Mouse (Mus musculus) megakaryocyte progenitor cell, adult 5-6 weeks (primary cell): ENCODE measurements at regions not wholly inside any gene's neighbourhood (a gene's known extent, or its start where the extent isn't known, plus 50 kb on each side); places are given as distances from the start of the nearest gene placed in this dataset.

Experiments
- ATAC-seq: replicated peaks from 2 replicates; pipeline ENCODE4 v1.8.0; 2016; ENCODE audit warnings: mild to moderate bottlenecking, moderate TSS enrichment, inconsistent platforms; ENCODE audit not compliant: poor library complexity

DNA sequence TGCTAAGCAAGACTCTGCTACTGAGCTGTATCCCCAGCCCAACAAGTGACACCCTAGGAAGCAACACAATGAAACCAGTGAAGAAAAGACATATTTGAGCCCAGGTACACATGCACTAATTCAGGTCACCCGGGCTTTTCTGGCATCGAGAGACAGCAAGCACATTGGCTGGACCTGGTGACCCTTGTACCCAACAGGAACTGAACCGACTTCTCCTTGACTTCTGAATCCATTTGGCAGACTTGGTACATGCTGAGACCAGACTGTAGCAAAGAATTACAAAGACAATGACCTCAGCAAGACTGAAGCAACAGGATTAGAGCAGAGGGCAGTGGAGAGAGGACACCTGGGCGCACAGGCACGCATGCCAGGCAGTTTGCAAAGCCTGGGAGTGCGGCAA is 79.1 kb downstream of the Sema4f start:
- ATAC-seq, result no peak

DNA sequence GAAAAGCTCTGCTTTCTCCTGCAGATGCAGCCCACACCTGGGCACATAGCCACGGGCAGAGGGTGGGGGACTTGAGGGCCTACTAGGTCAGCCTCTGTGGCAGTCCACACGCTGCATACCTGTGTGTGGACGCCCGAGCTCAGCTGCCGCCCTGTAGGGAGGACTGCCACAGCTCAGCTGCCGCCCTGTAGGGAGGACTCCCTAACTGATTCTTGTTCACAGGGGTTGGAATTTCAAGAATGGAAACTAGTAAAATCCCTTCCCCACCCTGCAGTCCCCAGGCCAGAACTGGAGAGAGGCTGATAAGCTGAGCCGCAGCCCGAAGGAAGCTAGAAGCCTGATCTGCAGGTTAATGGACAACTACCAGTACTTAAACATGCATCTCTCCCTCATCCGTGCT is 82.0 kb upstream of the Hk2 start:
- ATAC-seq, result no peak

DNA sequence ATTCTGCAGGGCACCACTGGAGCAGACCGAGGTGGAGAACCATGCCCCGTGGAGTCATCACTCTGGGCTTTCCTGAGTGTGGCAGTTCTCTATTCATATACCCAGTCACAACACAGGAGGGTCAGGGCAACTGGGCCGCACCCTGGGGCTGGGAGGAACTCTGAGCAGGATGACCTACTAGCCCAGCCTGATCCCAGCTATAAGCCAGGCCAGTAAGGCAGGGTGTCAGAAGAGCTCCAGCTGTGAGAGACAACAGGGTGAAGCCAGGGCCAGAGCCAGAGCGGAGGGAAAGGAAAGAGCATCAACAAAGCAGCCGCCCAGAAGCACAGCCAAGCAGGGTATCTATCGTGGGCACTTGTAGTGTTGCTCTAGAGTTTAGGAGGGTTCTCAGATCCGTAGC is 81.1 kb upstream of the Hk2 start:
- ATAC-seq, result no peak

DNA sequence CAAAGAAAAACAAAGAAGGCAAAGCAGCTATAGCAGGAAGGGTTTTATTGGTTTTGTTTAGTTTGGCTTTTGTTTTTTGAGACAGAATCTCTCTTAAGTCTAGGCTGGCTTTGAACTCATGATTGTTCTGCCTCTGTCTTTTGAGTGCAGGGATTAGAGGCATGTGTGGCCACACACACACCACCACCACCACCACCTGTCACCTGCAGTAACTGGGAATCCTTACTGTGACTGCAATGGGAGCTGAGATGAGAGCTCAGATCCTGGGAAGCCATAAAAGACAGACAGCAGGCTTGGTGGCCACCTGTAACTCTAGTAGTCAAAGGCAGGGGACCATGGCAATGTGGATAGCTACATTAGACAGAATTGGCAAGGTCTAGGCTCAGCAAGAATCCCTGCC is 80.5 kb upstream of the Hk2 start:
- ATAC-seq, result no peak

DNA sequence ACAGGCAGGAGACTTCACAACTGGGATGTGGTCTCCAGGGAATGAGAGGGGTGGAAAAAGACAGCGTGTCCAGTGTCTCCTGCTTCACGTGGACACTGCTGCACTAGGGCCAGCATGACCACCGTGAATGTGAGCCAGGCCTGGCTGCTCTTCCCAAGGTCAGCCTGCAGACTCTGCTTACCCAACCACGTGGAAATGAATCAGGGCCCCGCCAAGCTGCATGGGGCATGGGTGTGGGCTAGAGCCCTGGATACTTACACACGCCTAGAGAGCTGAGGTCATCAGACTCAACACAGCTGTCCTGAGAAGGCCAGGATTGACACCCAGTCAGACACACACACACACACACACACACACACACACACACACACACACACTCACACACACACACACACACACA is 80.1 kb upstream of the Hk2 start:
- no peak for ATAC-seq

DNA sequence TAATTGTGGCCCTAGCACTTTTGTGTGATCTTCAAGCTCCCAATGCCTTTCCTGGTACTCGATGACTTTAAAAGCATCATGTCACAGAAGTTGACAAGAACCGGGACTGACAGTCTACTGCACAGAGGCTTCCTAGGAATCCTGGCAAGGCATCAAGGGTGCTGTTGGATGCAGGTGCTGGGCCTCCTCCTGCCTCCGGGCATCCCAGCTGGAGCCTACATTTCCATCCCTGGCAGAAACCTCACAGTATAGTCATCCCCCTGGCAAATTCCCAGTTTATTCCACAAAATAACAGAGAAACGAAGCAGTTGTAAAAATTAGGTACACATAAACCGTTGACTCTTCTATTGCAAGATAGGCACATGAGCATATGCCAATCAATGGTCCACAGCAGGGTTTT is 78.8 kb upstream of the Hk2 start:
- no peak for ATAC-seq

DNA sequence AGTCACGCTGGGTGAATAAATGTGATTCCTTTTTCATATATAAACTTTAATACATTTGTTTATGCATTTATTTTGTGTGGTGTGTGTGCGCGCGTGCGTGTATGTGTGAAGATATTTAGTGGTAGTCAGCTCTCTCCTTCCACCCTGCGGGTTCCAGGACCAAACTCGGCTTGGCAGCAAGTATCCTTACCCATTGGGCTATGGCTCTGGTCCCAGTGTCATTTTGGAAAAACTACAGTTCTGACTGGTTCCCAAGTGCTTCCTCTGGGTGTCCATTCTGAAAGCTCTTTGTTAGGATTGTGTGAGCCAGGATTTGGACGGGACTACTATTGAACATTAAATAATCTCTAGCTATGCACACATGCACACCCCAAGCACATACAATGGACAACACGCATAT is 76.3 kb upstream of the Hk2 start:
- no peak for ATAC-seq

DNA sequence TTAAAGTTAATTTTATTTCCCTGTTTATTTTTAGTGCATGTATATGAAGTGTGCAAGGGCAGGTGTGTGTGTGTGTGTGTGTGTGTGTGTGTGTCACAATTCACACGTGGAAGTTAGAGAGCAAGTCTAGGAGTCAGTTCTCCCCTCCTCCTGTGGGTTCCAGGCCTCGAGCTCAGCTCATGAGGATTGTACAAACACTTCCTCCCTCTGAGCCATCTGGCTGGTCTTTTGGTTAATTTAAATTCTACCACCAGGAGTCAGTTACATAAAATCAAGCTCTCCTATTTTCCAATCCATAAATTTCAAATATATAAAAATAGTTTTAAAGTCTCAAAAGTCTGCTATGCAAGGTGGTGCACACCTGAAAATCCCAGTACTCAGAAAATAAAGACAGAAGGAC is 73.3 kb upstream of the Hk2 start:
- ATAC-seq, result no peak

DNA sequence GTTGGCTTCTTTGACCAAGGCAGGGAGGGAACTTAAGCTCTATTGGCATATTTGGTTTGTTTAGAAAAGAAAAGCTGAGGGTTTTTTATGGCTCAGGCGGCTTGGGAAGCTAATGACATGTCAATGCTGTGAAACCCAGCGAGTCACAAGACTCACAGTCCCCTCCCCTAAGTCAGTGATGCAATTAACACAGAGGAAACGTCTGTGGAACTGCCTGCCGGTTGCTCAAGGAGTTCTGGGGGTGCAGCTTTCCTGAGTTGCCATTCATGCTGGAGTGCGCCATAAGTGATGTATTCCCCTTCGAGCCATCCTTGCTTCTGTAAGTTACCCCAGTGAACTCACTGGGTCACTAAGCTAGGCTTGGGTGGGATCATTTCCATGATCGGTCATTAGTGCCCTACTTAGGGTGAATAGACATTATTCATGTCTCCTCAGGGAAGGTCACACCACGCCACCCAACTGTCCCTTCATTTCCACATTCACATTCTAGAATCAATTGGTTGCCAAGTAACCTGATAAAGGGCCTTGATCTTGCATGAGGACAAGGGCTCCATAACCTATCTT is 72.4 kb upstream of the Hk2 start:
- peak; percentile 82 for ATAC-seq

DNA sequence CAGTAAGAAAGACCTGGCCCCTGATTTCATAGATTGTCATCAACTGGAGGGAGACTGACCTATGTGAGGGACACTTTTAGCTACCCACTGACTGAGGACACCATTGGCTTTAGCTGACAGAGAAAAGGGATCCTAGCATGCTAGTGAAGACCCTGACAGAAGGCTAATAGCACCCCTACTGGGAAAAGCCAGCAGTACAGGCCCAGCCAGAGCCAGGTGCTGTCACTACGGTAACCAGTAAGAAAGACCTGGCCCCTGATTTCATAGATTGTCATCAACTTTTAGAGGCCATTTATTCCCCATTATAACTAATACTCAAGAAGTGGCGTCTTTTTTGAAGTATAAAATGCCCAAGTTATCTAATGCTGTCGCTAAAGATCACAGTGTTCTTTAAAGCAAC is 70.2 kb upstream of the Hk2 start:
- peak; percentile 65 for ATAC-seq

DNA sequence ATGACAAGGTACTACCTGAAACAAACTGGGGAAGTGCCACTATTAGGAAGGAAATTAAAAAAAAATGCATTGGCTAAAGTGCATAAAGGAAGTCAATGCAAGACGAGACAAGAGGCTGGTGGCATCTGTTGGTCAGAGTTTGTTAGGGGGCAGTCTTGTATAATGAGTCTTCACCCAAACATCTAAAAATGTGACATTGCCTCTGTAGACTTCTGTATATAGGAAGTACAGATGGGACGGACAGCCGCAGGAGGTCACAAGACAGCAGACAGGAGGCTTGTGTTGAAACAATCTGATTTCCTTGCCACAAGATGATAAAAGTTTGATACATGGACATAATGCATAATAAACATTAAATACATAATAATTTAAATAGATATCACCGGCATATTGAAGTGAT is 69.6 kb upstream of the Hk2 start:
- peak; percentile 58 for ATAC-seq

DNA sequence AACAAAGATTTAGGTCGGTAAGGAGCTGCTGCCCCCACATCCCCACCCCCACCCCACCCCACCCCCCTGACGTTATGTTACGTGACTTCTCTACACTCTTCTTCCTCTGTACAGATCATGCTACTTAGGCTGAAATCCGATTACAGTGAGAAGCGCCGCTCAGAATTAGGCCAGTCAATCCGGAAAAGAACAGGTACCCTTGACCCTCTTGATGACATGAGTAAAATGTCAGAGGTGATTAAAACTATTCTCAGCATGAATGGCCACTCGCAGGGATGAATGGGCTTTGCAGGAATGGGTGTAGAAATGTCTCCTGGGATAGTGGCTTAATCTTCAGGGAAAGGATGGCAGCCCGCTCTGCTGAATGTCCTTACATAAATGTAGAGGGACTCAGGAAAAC is 63.0 kb upstream of the Hk2 start:
- no peak for ATAC-seq

DNA sequence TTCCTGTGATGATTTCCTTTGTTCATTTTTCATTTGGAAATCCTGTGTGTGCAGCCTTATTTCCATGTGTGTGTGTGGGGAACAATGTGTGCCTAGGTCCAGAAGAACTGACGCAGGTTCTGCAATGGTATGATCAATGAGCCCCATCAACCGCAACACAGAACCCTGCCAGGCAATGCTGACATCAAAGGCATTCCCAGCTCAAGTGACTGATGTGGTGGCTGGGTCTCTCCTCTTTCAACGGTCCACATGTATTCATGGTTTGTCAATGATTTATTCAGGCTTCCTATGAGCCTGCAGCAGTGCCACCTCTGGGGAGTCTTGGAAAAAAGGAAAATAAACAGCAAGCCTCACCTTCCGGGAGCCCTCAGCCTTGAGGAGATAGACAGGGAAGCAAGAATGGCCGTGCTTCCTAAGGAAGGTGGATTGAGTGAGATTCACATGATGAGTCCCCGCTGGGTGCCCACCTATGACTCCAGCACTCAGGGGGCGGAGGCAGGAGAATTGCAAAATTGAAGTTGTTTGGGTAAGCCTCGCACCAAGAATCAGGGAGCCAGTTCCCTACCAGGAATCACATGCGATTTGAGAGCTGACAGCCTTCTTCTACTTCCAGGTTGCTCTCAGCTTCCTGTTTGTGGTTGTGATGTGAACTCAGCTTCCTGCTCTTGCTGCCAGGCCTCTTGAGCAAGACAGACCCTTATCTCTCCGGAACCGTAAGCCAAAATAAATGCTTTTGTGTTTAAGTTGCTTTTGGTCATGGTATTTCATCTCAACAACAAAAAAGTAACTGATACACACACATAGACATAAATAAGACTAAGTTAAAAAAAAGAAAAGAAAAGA is 61.2 kb upstream of the Hk2 start:
- peak; percentile 97 for ATAC-seq

DNA sequence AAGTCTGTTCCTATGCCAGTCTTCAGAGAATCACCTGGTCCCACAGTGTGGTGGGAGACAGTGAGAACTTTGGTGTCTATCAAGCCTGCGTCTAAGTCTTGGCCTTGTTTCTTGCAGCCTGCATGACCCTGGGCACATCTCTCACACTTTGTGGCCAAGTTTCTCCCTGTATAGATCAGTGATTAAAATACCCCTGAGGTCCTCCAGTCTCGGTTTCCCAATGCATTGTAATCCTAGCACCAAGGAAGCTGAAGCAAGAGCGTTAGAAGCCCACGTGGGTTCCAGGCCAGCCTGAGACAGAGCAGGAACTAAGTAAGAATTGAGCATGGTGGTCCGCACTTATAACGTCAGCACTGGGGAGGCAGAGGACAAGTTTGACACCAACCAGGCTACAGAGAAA is 59.6 kb upstream of the Hk2 start:
- ATAC-seq, result no peak

DNA sequence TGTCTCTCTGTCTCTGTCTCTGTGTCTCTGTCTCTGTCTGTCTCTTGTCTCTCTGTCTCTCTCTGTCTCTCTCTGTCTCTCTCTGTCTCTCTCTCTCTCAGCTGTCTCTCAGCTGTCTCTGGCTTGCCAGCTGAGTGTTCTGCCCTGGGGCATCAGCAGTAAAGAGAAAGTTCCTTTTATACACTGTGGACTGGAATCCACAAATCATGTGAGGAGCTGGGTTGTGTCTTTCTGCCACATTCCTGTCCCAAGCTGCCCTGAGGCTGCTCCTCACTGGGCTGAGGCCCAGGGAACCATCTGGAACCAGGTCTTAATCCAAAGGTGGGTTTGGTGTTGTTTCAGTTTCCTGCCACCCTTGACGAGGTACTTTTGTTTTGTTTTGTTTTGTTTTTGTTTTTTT is 57.0 kb upstream of the Hk2 start:
- no peak for ATAC-seq

DNA sequence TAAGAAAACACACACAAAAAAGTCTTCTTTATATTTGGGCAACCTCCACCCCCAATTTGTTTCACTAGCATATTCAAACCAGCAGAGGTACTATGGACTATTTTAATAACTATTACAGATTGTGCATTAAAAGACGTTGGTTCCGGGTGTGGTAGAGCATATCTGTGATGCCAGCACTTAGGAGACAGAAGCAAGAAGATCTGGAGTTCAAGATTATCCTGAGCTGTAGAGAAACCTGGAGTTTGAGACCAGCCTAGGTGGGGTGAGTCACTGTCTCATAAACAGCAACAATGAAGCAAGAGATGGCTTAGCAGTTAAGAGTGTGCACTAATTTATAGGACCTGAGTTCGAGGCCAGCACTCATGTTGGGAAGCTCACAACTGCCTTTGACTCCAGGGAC is 50.4 kb upstream of the Hk2 start:
- ATAC-seq, result peak; percentile 55

DNA sequence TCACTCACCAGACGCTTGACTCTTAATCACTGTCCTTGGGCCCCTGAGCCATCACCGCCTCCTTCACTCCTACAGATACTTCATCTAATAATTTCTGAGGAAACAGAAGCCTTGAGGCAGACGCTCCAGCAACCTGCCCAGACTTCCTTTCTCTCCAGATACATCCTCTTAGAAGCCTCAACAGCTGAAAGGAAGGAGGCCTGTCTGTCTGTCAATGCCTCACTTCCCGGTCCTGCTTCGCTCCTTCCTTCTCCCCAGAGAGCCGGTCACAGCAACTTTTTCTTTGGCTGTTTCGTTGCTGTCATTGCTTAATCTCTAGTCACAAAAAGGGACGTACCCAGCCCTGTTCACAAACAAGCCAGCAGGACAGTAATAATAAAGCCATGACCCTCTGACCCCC is 50.0 kb upstream of the Hk2 start:
- peak; percentile 72 for ATAC-seq
